In genomic region chr2:70816939-70817338, GRCm38 (mm10) we compare ENCODE assay signal across 35 mouse cellular contexts.
"Had no signal": no experiment of that assay in that cellular context is flagged by ENCODE, and none has a peak within 500 bp of the region (broad histone marks: within the 10 kb centered on the region; RNA-seq: fewer than 3 reads in every experiment).

No protein-coding gene starts in this region.

- H3K4me2 ChIP-seq: heart, embryonic 11.5 days; heart, embryonic 12.5 days; heart, embryonic 13.5 days; heart, embryonic 15.5 days; hindbrain, embryonic 12.5 days; hindbrain, embryonic 13.5 days; hindbrain, embryonic 14.5 days; hindbrain, embryonic 15.5 days; intestine, embryonic 15.5 days; kidney, embryonic 15.5 days had no signal

- H3K9me3 ChIP-seq: heart, embryonic 10.5 days; heart, embryonic 12.5 days; heart, embryonic 13.5 days; heart, embryonic 15.5 days; hindbrain, embryonic 10.5 days; hindbrain, embryonic 12.5 days; hindbrain, embryonic 13.5 days; hindbrain, embryonic 15.5 days; intestine, embryonic 15.5 days; kidney, embryonic 15.5 days had no signal

- H3K36me3 ChIP-seq: heart, embryonic 10.5 days; heart, embryonic 12.5 days; heart, embryonic 13.5 days; heart, embryonic 15.5 days; hindbrain, embryonic 10.5 days; hindbrain, embryonic 12.5 days; hindbrain, embryonic 13.5 days; hindbrain, embryonic 15.5 days; intestine, embryonic 15.5 days; kidney, embryonic 15.5 days had no signal

- H3K9ac ChIP-seq: heart, embryonic 12.5 days; heart, embryonic 13.5 days; heart, embryonic 15.5 days; hindbrain, embryonic 12.5 days; hindbrain, embryonic 13.5 days; hindbrain, embryonic 14.5 days; hindbrain, embryonic 15.5 days; intestine, embryonic 15.5 days; kidney, embryonic 15.5 days had no signal

- DNase-seq: heart, postnatal 10 days; heart, postnatal 14 days; heart, postnatal 36 days; heart, postnatal 4 days; kidney, adult 11 months; kidney, adult 18-20 months; kidney, adult 2 months; kidney, adult 8-10 months; kidney, adult 9 months; kidney, postnatal 10 days; kidney, postnatal 14 days; kidney, postnatal 25 days; kidney, postnatal 36 days; kidney, postnatal 4 days; layer of hippocampus, adult 9-11 months; layer of hippocampus, postnatal 36 days had no signal

- H3K4me3 ChIP-seq: heart, embryonic 10.5 days; heart, embryonic 12.5 days; heart, embryonic 13.5 days; heart, embryonic 15.5 days; hindbrain, embryonic 10.5 days; hindbrain, embryonic 12.5 days; hindbrain, embryonic 13.5 days; hindbrain, embryonic 15.5 days; intestine, embryonic 15.5 days; kidney, embryonic 15.5 days; layer of hippocampus, adult 2 months had no signal

- ATAC-seq: hindbrain, embryonic 16.5 days; hindbrain, postnatal 0 days; inflammation-experienced regulatory T-cells, adult 6 months; intestine, embryonic 15.5 days; intestine, embryonic 16.5 days; intestine, postnatal 0 days had no signal

- H3K27ac ChIP-seq: heart, embryonic 10.5 days; heart, embryonic 13.5 days; heart, embryonic 15.5 days; hindbrain, embryonic 10.5 days; hindbrain, embryonic 12.5 days; hindbrain, embryonic 13.5 days; hindbrain, embryonic 14.5 days; hindbrain, embryonic 15.5 days; hindbrain, postnatal 0 days; intestine, embryonic 15.5 days; kidney, embryonic 15.5 days; kidney, postnatal 0 days had no signal

- H3K4me1 ChIP-seq: intestine, embryonic 15.5 days had no signal

- H3K27me3 ChIP-seq: heart, embryonic 12.5 days; heart, embryonic 13.5 days; heart, embryonic 15.5 days; hindbrain, embryonic 12.5 days; hindbrain, embryonic 13.5 days; hindbrain, embryonic 15.5 days; intestine, embryonic 15.5 days; kidney, embryonic 15.5 days had no signal
